Mouse (Mus musculus) stomach, embryonic 16.5 days (tissue): ENCODE results near the gene Mgst2. TPM values are rescaled to one million over a fixed set of nuclear protein-coding genes. Genes with fewer than 3 reads are reported as not detected.

Experiments
- ATAC-seq: fragments of 200-750 bp; cut with Nextera tagmentation; 2 replicates; pipeline ENCODE4 v1.8.0; 2017; ENCODE audit warnings: moderate number of reproducible peaks, moderate TSS enrichment; ENCODE audit not compliant: insufficient read depth, low FRiP score
- H3K27ac ChIP-seq: fragments of 300-500 bp; sonication (generic); 2 replicates; pipeline ENCODE4 v1.5.1; 2014; ENCODE audit warnings: low read length
- H3K27me3 ChIP-seq: fragments of 300-500 bp; sonication (generic); 2 replicates; pipeline ENCODE4 v1.6.1; 2014; ENCODE audit warnings: low read length, control low read depth, mixed read lengths; ENCODE audit not compliant: control insufficient read depth, insufficient read depth
- H3K36me3 ChIP-seq: fragments of 300-500 bp; sonication (generic); 2 replicates; pipeline ENCODE4 v1.6.1; 2014; ENCODE audit warnings: low read length; ENCODE audit not compliant: control insufficient read depth, insufficient read depth
- H3K4me1 ChIP-seq: fragments of 300-500 bp; sonication (generic); 2 replicates; pipeline ENCODE4 v1.6.1; 2014; ENCODE audit warnings: low read length, control low read depth, mixed read lengths; ENCODE audit not compliant: control insufficient read depth, insufficient read depth
- H3K4me2 ChIP-seq: fragments of 300-500 bp; sonication (generic); 2 replicates; pipeline ENCODE4 v1.6.1; 2014; ENCODE audit warnings: low read depth, low read length, mixed read lengths
- H3K4me3 ChIP-seq: fragments of 300-500 bp; sonication (generic); replicated peaks from 2 replicates; pipeline ENCODE4 v1.5.1; 2014; ENCODE audit warnings: mild to moderate bottlenecking, low read length
- H3K9ac ChIP-seq: fragments of 300-500 bp; sonication (generic); 2 replicates; pipeline ENCODE4 v1.6.1; 2014; ENCODE audit warnings: low read length
- H3K9me3 ChIP-seq: fragments of 300-500 bp; sonication (generic); replicated peaks from 2 replicates; pipeline ENCODE4 v1.6.1; 2016; ENCODE audit warnings: low read length, control low read depth; ENCODE audit not compliant: control insufficient read depth
- WGBS: fragments of 180-500 bp; shearing (Covaris S2); extraction: QIAGEN DNeasy Blood & Tissue Kit; methylation state at CpG from one replicate; pipeline ENCODE4 v1.1.7; 2014; 5-methylcytosine and 5-hydroxymethylcytosine counted together
- polyA plus RNA-seq: library from polyadenylated mRNA; unstranded; fragments of >200 nt; fragmentation: Nextera tagmentation; extraction: Ambion mirVana; gene quantifications from 2 replicates; pipeline ENCODE4 v1.2.1, GENCODE M21; 2015

The Mgst2 gene
- polyA plus RNA-seq, 1 experiment from 2014 or later, result 58.9 TPM

DNA sequence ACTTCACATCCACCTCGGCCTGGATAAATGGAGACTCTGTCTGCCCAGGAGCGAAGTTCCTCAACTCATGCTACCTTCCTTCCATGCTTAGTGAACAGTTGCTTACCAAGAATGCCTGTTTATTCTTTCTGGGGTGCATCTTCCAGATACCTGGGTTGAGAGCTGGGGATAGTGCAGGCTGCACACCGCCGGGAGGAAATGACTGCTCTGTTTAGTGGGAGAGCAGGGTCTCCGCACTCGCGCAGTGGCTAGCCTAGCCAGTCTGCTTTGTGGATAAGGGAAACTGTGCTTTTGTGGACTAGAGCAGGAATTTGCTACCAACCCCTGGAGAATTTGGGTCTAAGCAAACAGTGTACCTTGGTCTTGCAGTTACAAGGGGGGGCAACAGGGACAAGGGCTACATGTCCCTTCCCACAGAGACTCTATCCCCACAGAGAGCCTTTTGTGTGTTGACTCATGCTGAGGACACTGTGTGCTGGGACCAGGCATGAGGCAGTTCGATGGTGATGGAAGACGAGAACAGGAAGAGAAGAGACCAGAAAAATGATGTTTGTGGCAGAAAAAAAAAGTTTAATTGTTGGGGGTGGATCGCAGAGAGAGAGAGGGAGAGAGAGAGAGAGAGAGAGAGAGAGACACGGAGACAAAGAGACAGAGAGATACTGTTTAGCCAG lies 1.9 kb downstream of the Mgst2 start:
- no peak for ATAC-seq
- peak overlapping the region; percentile 38 for H3K4me2 ChIP-seq
- H3K4me1 ChIP-seq, result peaks cover 17% of the 10 kb centered on the region; the same call in 1 of the 2 replicates
- peak overlapping the region; percentile 51; the same call in 1 of the 2 replicates for H3K9ac ChIP-seq
- H3K27me3 ChIP-seq, result no peaks in the 10 kb centered on the region
- no peaks in the 10 kb centered on the region for H3K9me3 ChIP-seq
- WGBS, result 63% methylated on average over 11 of the region's 11 CpGs
- H3K4me3 ChIP-seq, result peak overlapping the region; percentile 31
- H3K27ac ChIP-seq, result peak overlapping the region; percentile 54
- no peaks in the 10 kb centered on the region for H3K36me3 ChIP-seq

DNA sequence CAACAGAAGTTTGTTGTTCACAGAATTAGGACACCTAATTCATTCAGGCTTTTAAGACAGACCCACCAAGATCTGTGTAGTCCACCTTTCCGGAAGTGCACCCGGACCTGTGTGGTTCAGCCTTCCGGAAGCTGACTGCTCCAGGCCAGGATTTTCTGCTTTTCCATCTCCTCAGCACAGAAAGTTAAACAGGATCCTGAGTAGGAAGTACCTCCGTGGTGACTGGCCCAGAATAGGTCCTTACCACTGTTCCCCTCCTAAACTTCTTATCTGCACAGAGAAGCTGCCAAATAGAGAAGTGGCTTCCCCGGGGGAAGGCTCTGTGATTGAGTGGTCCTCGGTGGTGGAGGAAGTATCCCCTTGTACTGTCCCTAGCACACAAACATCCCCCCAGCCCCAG lies 2.4 kb downstream of the Mgst2 start:
- H3K27ac ChIP-seq, result peak overlapping the region; percentile 54; the same call in 1 of the 2 replicates
- 44% methylated on average over 6 of the region's 6 CpGs for WGBS
- no peak for ATAC-seq

GRCm38 (mm10) chr3:51668607-51669006 lies 8.4 kb downstream of the Mgst2 start:
- Histone ChIP-seq H3K27me3 (no peaks in the 10 kb centered on the region), H3K9me3 (no peaks in the 10 kb centered on the region), H3K27ac (no peak overlapping the region), H3K4me3 (no peak overlapping the region), H3K4me2 (no peak overlapping the region), H3K9ac (no peak overlapping the region), H3K36me3 (no peaks in the 10 kb centered on the region), H3K4me1 (0 out of 2 replicates have a peak, but pooled peaks cover 10% of the 10 kb centered on the region)
- ATAC-seq, result no peak
- 43% methylated on average over 2 of the region's 2 CpGs for WGBS

More for the DNA sequence above, 2.4 kb downstream of the Mgst2 start:
- Histone ChIP-seq H3K9me3 (no peaks in the 10 kb centered on the region), H3K4me2 (peak overlapping the region; percentile 38), H3K9ac (peak overlapping the region; percentile 51; the same call in 1 of the 2 replicates), H3K4me1 (peaks cover 17% of the 10 kb centered on the region; the same call in 1 of the 2 replicates), H3K36me3 (no peaks in the 10 kb centered on the region), H3K4me3 (peak overlapping the region; percentile 31), H3K27me3 (no peaks in the 10 kb centered on the region)

- Histone ChIP-seq H3K27me3 (no peaks in the 10 kb centered on the region), H3K4me3 (no peak overlapping the region), H3K4me1 (0 out of 2 replicates have a peak, but pooled peaks cover 9% of the 10 kb centered on the region), H3K4me2 (no peak overlapping the region), H3K9ac (no peak overlapping the region), H3K27ac (no peak overlapping the region), H3K36me3 (no peaks in the 10 kb centered on the region), H3K9me3 (no peaks in the 10 kb centered on the region)
- 0 out of 2 replicates have a peak, but pooled peaks have one; percentile 30 for ATAC-seq
- 80% methylated on average over 5 of the region's 5 CpGs for WGBS
Measured at GRCm38 (mm10) chr3:51670414-51671070, 10.4 kb downstream of the Mgst2 start.

DNA sequence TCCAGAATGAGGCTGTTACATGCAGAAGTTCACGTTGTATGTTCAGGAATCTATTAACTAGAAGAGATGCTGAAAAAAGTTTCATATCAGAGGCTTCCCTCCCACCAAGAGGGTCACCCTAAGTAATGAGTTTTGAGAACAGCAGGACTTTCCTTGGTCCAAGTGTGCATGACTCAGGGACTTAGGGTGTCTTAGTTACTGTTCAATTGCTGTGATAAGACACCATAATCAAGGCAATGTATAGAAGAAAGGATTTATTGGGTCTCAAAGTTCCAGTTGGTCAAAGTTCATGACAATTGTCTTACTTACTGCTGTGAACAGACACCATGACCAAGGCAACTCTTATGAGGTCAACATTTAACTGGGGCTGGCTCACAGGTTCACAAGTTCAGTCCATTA lies 10.9 kb downstream of the Mgst2 start:
- no peaks in the 10 kb centered on the region for H3K9me3 ChIP-seq
- no peak overlapping the region for H3K4me3 ChIP-seq
- WGBS, result 88% methylated on average over 1 of the region's 1 CpGs
- no peaks in the 10 kb centered on the region for H3K36me3 ChIP-seq
- 0 out of 2 replicates have a peak, but pooled peaks cover 4% of the 10 kb centered on the region for H3K4me1 ChIP-seq
- ATAC-seq, result no peak
- H3K4me2 ChIP-seq, result no peak overlapping the region
- H3K9ac ChIP-seq, result no peak overlapping the region
- H3K27me3 ChIP-seq, result no peaks in the 10 kb centered on the region
- no peak overlapping the region for H3K27ac ChIP-seq

GRCm38 (mm10) chr3:51672631-51673030 lies 12.5 kb downstream of the Mgst2 start:
- Histone ChIP-seq H3K4me2 (no peak overlapping the region), H3K27ac (no peak overlapping the region), H3K9me3 (no peaks in the 10 kb centered on the region), H3K4me3 (no peak overlapping the region), H3K36me3 (no peaks in the 10 kb centered on the region), H3K9ac (no peak overlapping the region), H3K4me1 (0 out of 2 replicates have a peak, but pooled peaks cover 3% of the 10 kb centered on the region), H3K27me3 (no peaks in the 10 kb centered on the region)
- 48% methylated on average over 4 of the region's 4 CpGs for WGBS
- ATAC-seq, result no peak

DNA sequence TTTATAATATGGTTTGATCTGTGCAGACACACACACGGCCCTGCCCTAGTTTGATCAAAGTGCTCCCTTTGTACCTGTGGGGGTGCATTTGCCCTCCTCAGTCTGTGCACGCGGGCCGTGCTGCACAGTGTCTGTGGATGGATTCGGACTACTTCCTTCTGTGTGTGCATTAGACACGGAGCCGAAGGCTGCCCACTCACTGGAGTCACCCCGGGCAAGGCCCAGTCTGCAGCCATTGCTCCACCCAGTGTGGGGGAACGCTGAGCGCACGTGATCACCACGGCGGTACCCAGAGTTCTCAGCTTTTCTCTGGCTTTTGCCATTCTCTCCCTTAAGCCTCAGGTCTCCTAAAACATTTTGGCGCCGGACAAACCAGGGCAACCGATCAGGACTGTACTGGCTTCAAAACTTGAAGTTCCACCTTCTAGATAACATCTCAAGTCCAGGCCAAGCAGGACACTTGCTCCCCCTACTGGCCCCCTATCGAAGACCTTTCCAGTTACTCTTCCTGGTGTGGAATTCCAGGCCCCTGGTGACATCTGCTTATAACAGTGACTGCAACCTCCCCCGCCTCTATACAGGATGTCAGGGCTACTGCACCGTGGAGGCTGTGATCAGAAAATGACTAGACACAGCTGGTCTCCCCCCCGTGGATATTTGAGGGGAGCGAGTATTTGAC lies 13.4 kb downstream of the Mgst2 start:
- 66% methylated on average over 21 of the region's 21 CpGs for WGBS
- no peak overlapping the region for H3K4me2 ChIP-seq
- H3K36me3 ChIP-seq, result no peaks in the 10 kb centered on the region
- no peak overlapping the region for H3K4me3 ChIP-seq
- H3K27me3 ChIP-seq, result no peaks in the 10 kb centered on the region
- H3K9ac ChIP-seq, result no peak overlapping the region
- ATAC-seq, result peak; percentile 33; the same call in 1 of the 2 replicates
- H3K9me3 ChIP-seq, result no peaks in the 10 kb centered on the region
- 0 out of 2 replicates have a peak, but pooled peaks cover 1% of the 10 kb centered on the region for H3K4me1 ChIP-seq
- H3K27ac ChIP-seq, result no peak overlapping the region

DNA sequence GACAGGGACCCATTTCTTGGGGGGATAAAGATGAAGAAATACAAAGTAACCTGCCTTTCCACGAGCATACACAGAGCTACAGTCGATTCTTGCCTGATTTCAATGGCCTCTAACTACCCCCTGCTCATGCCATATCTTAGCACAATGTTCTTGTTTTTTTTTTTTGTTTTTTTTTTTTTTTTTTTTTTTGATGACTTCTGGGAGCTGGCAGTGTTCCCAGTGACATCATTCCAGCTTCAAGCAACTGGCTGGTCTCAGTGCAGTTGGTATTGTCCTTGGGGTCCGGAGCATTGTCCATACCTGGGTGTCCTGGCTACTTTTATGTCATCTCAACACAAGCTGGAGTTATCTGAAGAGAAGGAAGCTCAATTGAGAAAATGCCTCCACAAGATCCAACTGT lies 14.8 kb downstream of the Mgst2 start:
- WGBS, result 74% methylated on average over 3 of the region's 3 CpGs
- Histone ChIP-seq H3K9me3 (no peaks in the 10 kb centered on the region), H3K4me3 (no peak overlapping the region), H3K27me3 (no peaks in the 10 kb centered on the region), H3K4me2 (no peak overlapping the region), H3K36me3 (no peaks in the 10 kb centered on the region), H3K4me1 (no peaks in the 10 kb centered on the region), H3K27ac (no peak overlapping the region), H3K9ac (no peak overlapping the region)
- no peak for ATAC-seq

DNA sequence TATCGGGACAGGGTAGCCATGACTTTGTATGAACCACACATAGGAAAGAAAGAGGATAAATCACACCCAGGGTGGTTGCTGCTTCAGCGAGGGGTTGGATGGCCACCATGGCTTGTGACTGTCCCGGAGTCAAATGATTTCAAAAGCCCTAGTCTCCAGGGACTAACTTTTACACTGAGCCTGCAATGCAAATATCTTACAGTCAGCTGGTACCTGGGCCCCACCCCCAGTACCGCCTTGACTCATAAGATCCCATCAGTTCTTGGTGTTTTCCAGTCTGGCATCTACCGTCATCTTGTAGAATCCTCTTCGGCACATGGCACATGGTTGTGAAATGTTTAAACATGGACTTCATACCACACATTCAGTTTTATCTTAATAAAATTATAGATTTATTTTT lies 25.4 kb downstream of the Mgst2 start:
- no peak overlapping the region for H3K27ac ChIP-seq
- no peak overlapping the region for H3K9ac ChIP-seq
- H3K4me1 ChIP-seq, result no peaks in the 10 kb centered on the region
- no peaks in the 10 kb centered on the region for H3K9me3 ChIP-seq
- no peaks in the 10 kb centered on the region for H3K27me3 ChIP-seq
- H3K4me3 ChIP-seq, result no peak overlapping the region
- no peak for ATAC-seq
- H3K36me3 ChIP-seq, result peaks cover 5% of the 10 kb centered on the region
- 94% methylated on average over 6 of the region's 6 CpGs for WGBS
- H3K4me2 ChIP-seq, result no peak overlapping the region
